Mouse (Mus musculus): ENCODE data around the gene Cenpu. TPM values are rescaled to one million over a fixed set of nuclear protein-coding genes. Genes with fewer than 3 reads are reported as not detected.
A peak's percentile ranks its signal among the peaks of the same experiment; 100 is the strongest.

Cenpu gene
- 21.6 and 25.9 TPM in 2 replicates for polyA plus RNA-seq (2015; fragmentation: Nextera tagmentation; extraction: Ambion mirVana)

- WGBS (ENCODE audit: insufficient replicate concordance), result under 1% methylated on average over 50 of the region's 50 CpGs
These were observed at the start of gene Cenpu for GRCm38 (mm10) chr8:46551615-46552440. Gene Cenpu, plus strand, starts transcription at chr8:46552028.

DNA sequence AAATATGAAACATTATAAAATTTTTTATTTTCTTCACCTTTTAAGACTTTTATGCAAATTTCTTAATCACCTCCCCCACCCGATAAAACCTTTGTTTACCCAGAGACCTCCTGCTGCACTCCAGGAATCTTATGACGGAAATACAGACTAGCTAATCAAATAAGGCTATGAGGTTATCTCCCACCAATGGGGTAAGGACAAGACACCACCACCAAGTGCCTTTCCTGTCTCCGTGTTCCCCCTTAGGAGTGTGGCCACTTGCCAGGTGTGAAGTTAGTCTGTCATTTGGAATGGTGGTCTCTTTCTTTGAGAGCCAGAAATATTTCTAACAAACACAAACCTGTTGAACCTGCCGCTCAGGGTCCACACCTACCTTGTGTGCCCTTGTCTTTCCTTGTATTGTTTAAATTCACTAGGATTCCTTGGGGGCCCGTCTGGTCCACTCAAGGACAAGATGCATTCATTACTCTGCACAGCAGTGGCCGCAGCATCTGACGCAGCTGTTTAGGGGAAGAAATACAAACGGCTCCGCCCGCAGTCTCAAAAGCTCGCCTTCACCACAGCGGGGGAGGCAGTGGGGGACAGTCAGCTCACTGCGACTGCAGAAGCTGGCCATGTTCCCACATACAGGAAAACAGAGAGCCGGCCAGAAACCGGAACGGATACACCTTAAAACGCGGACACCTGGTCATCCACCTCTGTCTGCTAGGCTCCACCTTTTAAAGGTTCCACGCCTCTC, 49.3 kb upstream of the Cenpu start:
- H3K27ac ChIP-seq, result no peak overlapping the region
- H3K4me3 ChIP-seq (replicated peaks), result no peak overlapping the region
- no peaks in the 10 kb centered on the region for H3K27me3 ChIP-seq
- no peak overlapping the region for H3K9ac ChIP-seq
- H3K36me3 ChIP-seq, result peaks cover 44% of the 10 kb centered on the region
- ATAC-seq (ENCODE audit: low read depth), result no peak
- no peak overlapping the region for H3K4me2 ChIP-seq
- peaks cover 69% of the 10 kb centered on the region for H3K4me1 ChIP-seq (replicated peaks)
- 52% methylated on average over 19 of the region's 19 CpGs for WGBS (ENCODE audit: insufficient replicate concordance)
- DNase-seq, result no peak
- no peaks in the 10 kb centered on the region for H3K9me3 ChIP-seq (replicated peaks)

More at GRCm38 (mm10) chr8:46551615-46552440, at the start of gene Cenpu:
- Histone ChIP-seq H3K27ac (peak within 1 kb of the TSS; percentile 98), H3K36me3 (peaks cover 20% of the 10 kb centered on the region), H3K9me3 (replicated peaks) (no peaks in the 10 kb centered on the region), H3K4me3 (replicated peaks) (peak within 1 kb of the TSS; percentile 76), H3K4me2 (peak within 1 kb of the TSS; percentile 85), H3K4me1 (replicated peaks) (peaks cover 56% of the 10 kb centered on the region), H3K27me3 (no peaks in the 10 kb centered on the region), H3K9ac (peak within 1 kb of the TSS; percentile 82)
- peak; percentile 100 for DNase-seq
- ATAC-seq (ENCODE audit: low read depth), result peak; percentile 93

DNA sequence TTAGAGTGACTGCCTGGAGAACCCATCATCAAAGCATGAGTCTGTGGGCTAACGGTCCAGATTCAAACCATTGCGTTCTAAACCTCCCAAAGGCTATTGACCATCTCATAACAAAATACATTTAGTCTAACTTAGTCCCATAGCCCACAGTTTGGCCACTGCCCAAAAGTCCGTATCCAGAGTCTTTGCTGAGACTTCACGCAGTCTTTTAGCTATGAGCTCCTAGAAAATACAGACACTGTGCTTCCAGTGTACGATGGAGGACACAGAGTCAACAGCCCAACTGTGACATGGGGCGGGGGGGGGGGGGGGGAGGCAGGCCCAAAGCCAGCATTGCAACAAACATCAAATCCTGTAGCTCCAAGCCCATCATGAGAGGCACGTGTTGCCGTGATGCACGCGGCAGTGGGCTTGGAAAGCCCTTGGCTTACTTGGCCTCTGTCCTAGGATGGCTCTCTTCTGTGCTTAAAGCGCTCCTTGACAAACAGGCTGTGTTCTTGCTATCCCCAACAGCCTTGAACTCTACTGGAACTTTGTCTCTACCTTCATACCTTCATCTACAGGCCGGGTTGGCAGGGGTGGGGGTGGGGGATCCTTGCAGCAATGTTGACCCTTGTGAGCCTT, 48.6 kb upstream of the Cenpu start:
- Histone ChIP-seq H3K9me3 (replicated peaks) (no peaks in the 10 kb centered on the region), H3K27ac (0 out of 2 replicates have a peak overlapping the region, but pooled peaks have one; percentile 35), H3K4me3 (replicated peaks) (no peak overlapping the region), H3K9ac (no peak overlapping the region), H3K4me2 (no peak overlapping the region), H3K36me3 (peaks cover 42% of the 10 kb centered on the region), H3K27me3 (no peaks in the 10 kb centered on the region), H3K4me1 (replicated peaks) (peaks cover 63% of the 10 kb centered on the region)
- 81% methylated on average over 12 of the region's 12 CpGs for WGBS (ENCODE audit: insufficient replicate concordance)
- ATAC-seq (ENCODE audit: low read depth) (no peak), DNase-seq (no peak)

GRCm38 (mm10) chr8:46504196-46504595, 47.6 kb upstream of the Cenpu start:
- no peak overlapping the region for H3K9ac ChIP-seq
- no peak for DNase-seq
- peaks cover 55% of the 10 kb centered on the region for H3K4me1 ChIP-seq (replicated peaks)
- no peak overlapping the region for H3K4me3 ChIP-seq (replicated peaks)
- peaks cover 48% of the 10 kb centered on the region for H3K36me3 ChIP-seq
- H3K9me3 ChIP-seq (replicated peaks), result no peaks in the 10 kb centered on the region
- peak overlapping the region; percentile 35; the same call in 1 of the 2 replicates for H3K27ac ChIP-seq
- no peak for ATAC-seq (ENCODE audit: low read depth)
- H3K27me3 ChIP-seq, result no peaks in the 10 kb centered on the region
- H3K4me2 ChIP-seq, result no peak overlapping the region
- 56% methylated on average over 3 of the region's 3 CpGs for WGBS (ENCODE audit: insufficient replicate concordance)

- 76% methylated on average over 14 of the region's 14 CpGs for WGBS (ENCODE audit: insufficient replicate concordance)
These were observed 43.1 kb upstream of the Cenpu start for GRCm38 (mm10) chr8:46508488-46509395.

GRCm38 (mm10) chr8:46509474-46509873, 42.4 kb upstream of the Cenpu start:
- no peak for ATAC-seq (ENCODE audit: low read depth)
- H3K9me3 ChIP-seq (replicated peaks), result no peaks in the 10 kb centered on the region
- no peak overlapping the region for H3K4me2 ChIP-seq
- peaks cover 70% of the 10 kb centered on the region for H3K36me3 ChIP-seq
- DNase-seq, result no peak
- H3K4me3 ChIP-seq (replicated peaks), result no peak overlapping the region
- no peak overlapping the region for H3K27ac ChIP-seq
- WGBS (ENCODE audit: insufficient replicate concordance), result 73% methylated on average over 3 of the region's 3 CpGs
- H3K4me1 ChIP-seq (replicated peaks), result peaks cover 16% of the 10 kb centered on the region
- H3K27me3 ChIP-seq, result no peaks in the 10 kb centered on the region
- no peak overlapping the region for H3K9ac ChIP-seq

More at GRCm38 (mm10) chr8:46508488-46509395, 43.1 kb upstream of the Cenpu start:
- peaks cover 23% of the 10 kb centered on the region for H3K4me1 ChIP-seq (replicated peaks)
- no peaks in the 10 kb centered on the region for H3K27me3 ChIP-seq
- H3K9me3 ChIP-seq (replicated peaks), result no peaks in the 10 kb centered on the region
- H3K4me3 ChIP-seq (replicated peaks), result no peak overlapping the region
- no peak overlapping the region for H3K4me2 ChIP-seq
- H3K36me3 ChIP-seq, result peaks cover 66% of the 10 kb centered on the region
- H3K9ac ChIP-seq, result no peak overlapping the region
- H3K27ac ChIP-seq, result peak overlapping the region; percentile 23; the same call in 1 of the 2 replicates
- DNase-seq, result no peak
- ATAC-seq (ENCODE audit: low read depth), result no peak

DNA sequence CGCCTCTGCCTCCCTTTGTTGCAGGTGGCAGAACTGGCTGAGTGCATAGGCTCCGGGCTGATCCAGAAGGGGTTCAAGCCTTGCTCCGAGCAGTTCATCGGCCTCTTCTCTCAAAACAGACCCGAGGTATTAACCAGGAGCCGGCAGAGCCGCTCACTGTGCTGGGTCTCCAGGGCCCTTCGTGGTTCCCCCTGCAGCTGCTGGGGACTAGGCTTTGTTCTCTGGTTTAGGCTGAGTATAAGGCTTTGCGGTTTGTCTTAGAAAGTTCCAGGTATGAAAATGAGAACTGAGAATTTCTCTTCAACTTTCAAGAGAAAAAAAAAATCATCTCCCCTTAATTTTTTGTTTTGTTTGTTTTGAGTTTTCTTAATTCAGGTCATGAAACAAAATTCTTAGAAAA, 40.5 kb upstream of the Cenpu start:
- H3K9ac ChIP-seq, result no peak overlapping the region
- 83% methylated on average over 9 of the region's 9 CpGs for WGBS (ENCODE audit: insufficient replicate concordance)
- H3K27ac ChIP-seq, result no peak overlapping the region
- H3K4me3 ChIP-seq (replicated peaks), result no peak overlapping the region
- H3K36me3 ChIP-seq, result peaks cover 73% of the 10 kb centered on the region
- no peak overlapping the region for H3K4me2 ChIP-seq
- H3K9me3 ChIP-seq (replicated peaks), result no peaks in the 10 kb centered on the region
- H3K27me3 ChIP-seq, result no peaks in the 10 kb centered on the region
- H3K4me1 ChIP-seq (replicated peaks), result peaks cover 9% of the 10 kb centered on the region
- ATAC-seq (ENCODE audit: low read depth) (no peak), DNase-seq (no peak)

GRCm38 (mm10) chr8:46512538-46512937, 39.3 kb upstream of the Cenpu start:
- ATAC-seq (ENCODE audit: low read depth), result peak; percentile 61
- peaks cover 69% of the 10 kb centered on the region for H3K36me3 ChIP-seq

GRCm38 (mm10) chr8:46514027-46514426, 37.8 kb upstream of the Cenpu start:
- Histone ChIP-seq H3K27ac (peak overlapping the region; percentile 60), H3K9me3 (replicated peaks) (no peaks in the 10 kb centered on the region), H3K4me3 (replicated peaks) (no peak overlapping the region), H3K27me3 (no peaks in the 10 kb centered on the region), H3K4me2 (no peak overlapping the region), H3K9ac (no peak overlapping the region), H3K36me3 (peaks cover 68% of the 10 kb centered on the region), H3K4me1 (replicated peaks) (peaks cover 7% of the 10 kb centered on the region)
- WGBS (ENCODE audit: insufficient replicate concordance), result 90% methylated on average over 1 of the region's 1 CpGs
- DNase-seq, result no peak
- ATAC-seq (ENCODE audit: low read depth), result peak; percentile 62

More at GRCm38 (mm10) chr8:46512538-46512937, 39.3 kb upstream of the Cenpu start:
- no peak overlapping the region for H3K9ac ChIP-seq
- no peak overlapping the region for H3K4me2 ChIP-seq
- 0 out of 2 replicates have a peak overlapping the region, but pooled peaks have one; percentile 14 for H3K27ac ChIP-seq
- no peaks in the 10 kb centered on the region for H3K27me3 ChIP-seq
- H3K4me3 ChIP-seq (replicated peaks), result no peak overlapping the region
- 48% methylated on average over 8 of the region's 8 CpGs for WGBS (ENCODE audit: insufficient replicate concordance)
- no peak for DNase-seq
- H3K9me3 ChIP-seq (replicated peaks), result no peaks in the 10 kb centered on the region
- peaks cover 9% of the 10 kb centered on the region for H3K4me1 ChIP-seq (replicated peaks)

DNA sequence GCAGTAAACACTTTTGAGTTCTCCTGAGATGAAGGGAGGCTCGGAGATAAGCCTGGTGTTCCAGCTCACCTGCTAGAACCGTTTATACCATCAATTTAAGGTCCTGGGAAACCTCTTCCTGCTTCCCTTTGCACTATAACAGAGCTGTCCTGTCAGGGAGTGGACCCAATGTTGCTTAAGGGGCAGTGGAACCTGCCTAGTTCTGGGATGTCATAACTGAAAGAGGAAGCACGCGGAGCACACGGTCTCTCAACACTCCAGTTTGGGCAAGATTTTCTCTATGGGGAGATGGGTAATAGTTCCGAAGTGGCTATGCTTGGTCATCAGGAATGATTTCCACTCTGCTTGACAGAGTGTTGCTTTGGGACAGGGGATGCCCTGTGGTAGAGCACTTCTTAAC, 31.2 kb upstream of the Cenpu start:
- no peak overlapping the region for H3K4me2 ChIP-seq
- H3K36me3 ChIP-seq, result peaks cover 72% of the 10 kb centered on the region
- H3K27me3 ChIP-seq, result no peaks in the 10 kb centered on the region
- 78% methylated on average over 6 of the region's 6 CpGs for whole genome bisulfite sequencing (ENCODE audit: insufficient replicate concordance)
- no peak overlapping the region for H3K27ac ChIP-seq
- no peaks in the 10 kb centered on the region for H3K9me3 ChIP-seq (replicated peaks)
- no peak for DNase-seq
- no peak overlapping the region for H3K4me3 ChIP-seq (replicated peaks)
- H3K9ac ChIP-seq, result no peak overlapping the region
- H3K4me1 ChIP-seq (replicated peaks), result 0 out of 2 replicates have a peak, but pooled peaks cover 5% of the 10 kb centered on the region
- ATAC-seq (ENCODE audit: low read depth), result no peak

Data from liver, embryonic 13.5 days (tissue).